Mouse (Mus musculus) urinary bladder, postnatal 4 days (tissue): Measurements from ENCODE around the gene Aldh5a1.

ENCODE experiments used
- DNase-seq, 2 experiments: peaks; one replicate each; pipeline ENCODE4 v3.0.0; 2021 to 2022; ENCODE audit warnings: low spot score in 2 of 2

The Aldh5a1 gene

DNA sequence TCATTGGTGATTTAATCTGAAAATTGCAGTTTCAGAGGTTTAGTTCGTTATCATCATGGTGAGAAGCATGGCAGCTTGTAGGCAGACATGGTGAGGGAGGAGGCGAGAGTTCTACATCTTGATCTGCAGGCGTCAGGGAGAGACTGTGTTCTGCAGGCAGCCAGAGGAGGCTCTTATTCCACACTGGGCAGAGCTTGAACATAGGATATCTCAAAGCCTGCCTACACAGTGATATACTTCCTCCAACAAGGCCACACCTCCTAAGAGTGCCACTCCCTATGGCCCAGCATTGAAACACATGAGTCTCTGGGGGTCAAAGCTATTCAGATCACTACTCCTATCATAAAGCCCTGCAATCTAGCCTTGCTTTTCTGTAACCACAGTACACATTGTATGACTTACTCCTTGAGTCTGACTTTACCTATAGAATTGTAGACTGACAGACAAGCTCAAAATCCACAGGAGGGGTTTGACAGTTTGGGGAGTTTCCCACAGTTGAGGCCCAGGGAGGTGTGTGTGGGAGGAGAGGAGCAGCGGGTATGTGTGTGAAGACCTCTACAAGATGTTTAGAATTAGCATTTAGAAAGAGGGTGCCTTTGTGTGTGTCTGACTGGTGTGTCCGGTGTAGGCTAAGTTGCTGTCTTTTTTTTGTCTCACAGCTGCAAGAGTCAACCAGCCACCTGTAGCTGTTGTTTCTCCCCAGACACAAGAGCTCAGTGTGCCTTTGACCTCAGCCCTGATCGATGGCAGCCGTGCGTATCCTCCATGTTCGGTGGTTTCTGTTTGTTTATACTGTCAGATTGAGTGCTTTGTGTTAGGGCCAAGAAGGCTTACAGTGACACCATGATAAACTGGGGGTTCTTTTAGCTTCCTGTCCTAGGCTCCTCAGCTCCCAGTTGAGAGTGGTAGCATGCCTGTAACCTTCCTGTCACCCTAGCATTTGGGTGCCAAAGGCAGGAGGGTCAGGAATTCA, 70.7 kb downstream of the Aldh5a1 start:
- no peak for DNase-seq

DNA sequence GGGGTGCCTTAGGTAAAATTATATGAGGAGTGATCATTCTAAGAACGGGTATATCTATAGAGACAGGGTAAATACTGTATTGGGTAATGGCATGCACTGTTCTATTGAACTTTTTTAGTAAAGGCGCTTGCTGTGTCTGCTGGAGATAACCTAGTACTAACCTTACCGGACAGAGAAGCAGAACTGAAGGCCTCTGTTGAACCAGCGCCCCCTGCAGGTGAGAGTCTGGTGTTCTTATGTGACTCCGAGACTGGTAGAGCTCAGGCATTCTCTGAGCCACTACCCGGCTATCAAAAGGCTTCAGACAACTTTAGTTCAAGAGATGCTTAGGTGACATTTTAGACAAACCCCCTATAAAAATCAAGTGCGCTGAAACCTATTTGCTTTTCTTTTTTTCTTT, 74.9 kb downstream of the Aldh5a1 start:
- DNase-seq = no peak

DNA sequence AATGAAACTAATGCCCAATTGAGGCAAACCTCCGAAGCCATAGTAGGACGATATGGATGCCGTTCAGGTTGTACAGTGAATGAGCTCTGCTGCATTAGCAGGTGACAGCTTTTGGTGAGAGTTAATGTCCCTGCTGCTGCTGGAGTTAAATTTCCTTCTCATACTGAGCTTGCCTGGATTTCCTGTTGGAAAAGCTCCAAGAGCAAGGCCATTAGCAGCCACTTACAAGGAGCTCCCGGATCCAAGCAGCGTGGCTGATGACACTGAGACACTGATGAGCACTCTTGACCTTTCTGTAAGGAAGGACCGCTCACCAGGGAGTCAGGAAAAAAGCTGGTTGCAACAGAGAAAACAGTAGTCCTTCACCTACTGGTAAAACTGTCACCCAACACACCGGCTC, 75.4 kb downstream of the Aldh5a1 start:
- DNase-seq = no peak

DNA sequence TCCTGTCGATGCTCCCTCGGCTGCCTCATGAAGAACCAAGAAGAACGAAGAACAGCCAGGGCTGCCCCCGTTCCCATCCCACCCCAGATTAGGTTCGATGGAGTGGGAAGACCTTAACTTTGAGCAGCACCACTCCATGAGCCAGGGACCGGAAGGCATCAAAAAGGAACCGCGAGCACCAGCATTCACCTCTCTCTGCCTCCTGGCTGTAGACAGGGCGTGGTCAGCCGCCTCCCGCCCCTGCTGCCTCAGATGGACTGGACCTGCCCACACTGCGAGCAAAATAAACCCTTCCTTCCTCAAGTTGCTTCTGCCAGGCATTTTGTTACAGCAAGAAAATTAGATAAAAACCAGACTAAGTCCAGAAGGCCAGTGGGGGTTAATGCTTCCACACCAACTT, 76.4 kb downstream of the Aldh5a1 start:
- DNase-seq = no peak

DNA sequence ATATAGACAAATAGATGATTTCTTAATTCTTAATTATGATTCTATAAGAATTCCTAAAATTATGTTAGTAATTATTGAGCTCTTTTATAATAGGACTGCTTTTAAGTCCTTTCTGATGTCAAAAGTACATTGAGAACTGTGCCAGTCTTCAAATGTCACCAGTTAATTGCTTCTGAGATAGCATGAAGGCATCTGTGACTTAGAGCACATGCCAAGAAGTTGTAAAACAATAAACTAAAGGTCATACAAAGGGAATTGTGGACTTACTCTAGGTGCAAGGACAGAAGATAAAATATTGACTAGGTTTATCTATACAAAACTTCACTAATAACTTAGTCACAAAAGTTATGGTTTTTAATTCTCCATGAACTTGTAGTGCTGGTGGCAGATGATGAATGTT, 78.3 kb downstream of the Aldh5a1 start:
- DNase-seq = no peak
